Mouse (Mus musculus) kidney, postnatal 0 days (tissue): ENCODE measurements around the gene A730061H03Rik. TPM values are rescaled to one million over a fixed set of nuclear protein-coding genes. Genes with fewer than 3 reads are reported as not detected.

ENCODE experiments used
- ATAC-seq: fragments of 200-750 bp; cut with Nextera tagmentation; replicated peaks from 2 replicates; pipeline ENCODE4 v1.8.0; 2017; ENCODE audit warnings: low read depth, moderate number of reproducible peaks, moderate TSS enrichment, moderate library complexity; ENCODE audit not compliant: low FRiP score
- DNase-seq: peaks from one replicate; pipeline ENCODE4 v3.0.0-alpha.2; 2016; ENCODE audit warnings: low spot score
- H3K27ac ChIP-seq: fragments of 300-500 bp; sonication (generic); 2 replicates; pipeline ENCODE4 v1.5.1; 2014; ENCODE audit warnings: mild to moderate bottlenecking
- H3K27me3 ChIP-seq: fragments of 300-500 bp; sonication (generic); 2 replicates; pipeline ENCODE4 v1.6.1; 2014; ENCODE audit warnings: low read length, mixed read lengths; ENCODE audit not compliant: insufficient read depth
- H3K36me3 ChIP-seq: fragments of 300-500 bp; sonication (generic); 2 replicates; pipeline ENCODE4 v1.6.1; 2014; ENCODE audit warnings: low read length, mixed read lengths; ENCODE audit not compliant: insufficient read depth
- H3K4me1 ChIP-seq: fragments of 300-500 bp; sonication (generic); replicated peaks from 2 replicates; pipeline ENCODE4 v1.6.1; 2014; ENCODE audit warnings: antibody characterized with exemption, low read length, mixed read lengths; ENCODE audit not compliant: insufficient read depth
- H3K4me2 ChIP-seq: fragments of 300-500 bp; sonication (generic); 2 replicates; pipeline ENCODE4 v1.6.1; 2014; ENCODE audit warnings: mild to moderate bottlenecking, low read length, moderate library complexity, mixed read lengths
- H3K4me3 ChIP-seq: fragments of 300-500 bp; sonication (generic); replicated peaks from 2 replicates; pipeline ENCODE4 v1.5.1; 2014; ENCODE audit warnings: low read depth, low read length
- H3K9ac ChIP-seq: fragments of 300-500 bp; sonication (generic); 2 replicates; pipeline ENCODE4 v1.6.1; 2014; ENCODE audit warnings: low read depth, low read length
- H3K9me3 ChIP-seq: fragments of 300-500 bp; sonication (generic); replicated peaks from 2 replicates; pipeline ENCODE4 v1.6.1; 2016; ENCODE audit warnings: low read length, inconsistent platforms, mixed read lengths
- CTCF ChIP-seq: IDR thresholded peaks from 2 replicates; pipeline ENCODE4 v1.5.1; 2016; ENCODE audit warnings: antibody characterized with exemption, low read depth, mild to moderate bottlenecking, moderate library complexity
- WGBS: fragments of 180-500 bp; shearing (Covaris S2); extraction: QIAGEN DNeasy Blood & Tissue Kit; methylation state at CpG from one replicate; pipeline ENCODE4 v1.1.7; 2014; 5-methylcytosine and 5-hydroxymethylcytosine counted together
- polyA plus RNA-seq: library from polyadenylated mRNA; unstranded; fragments of >200 nt; fragmentation: Nextera tagmentation; extraction: Ambion mirVana; gene quantifications from 2 replicates; pipeline ENCODE4 v1.2.1, GENCODE M21; 2015

The A730061H03Rik gene
- polyA plus RNA-seq, result 1.7 and 2.2 TPM in 2 replicates

DNA sequence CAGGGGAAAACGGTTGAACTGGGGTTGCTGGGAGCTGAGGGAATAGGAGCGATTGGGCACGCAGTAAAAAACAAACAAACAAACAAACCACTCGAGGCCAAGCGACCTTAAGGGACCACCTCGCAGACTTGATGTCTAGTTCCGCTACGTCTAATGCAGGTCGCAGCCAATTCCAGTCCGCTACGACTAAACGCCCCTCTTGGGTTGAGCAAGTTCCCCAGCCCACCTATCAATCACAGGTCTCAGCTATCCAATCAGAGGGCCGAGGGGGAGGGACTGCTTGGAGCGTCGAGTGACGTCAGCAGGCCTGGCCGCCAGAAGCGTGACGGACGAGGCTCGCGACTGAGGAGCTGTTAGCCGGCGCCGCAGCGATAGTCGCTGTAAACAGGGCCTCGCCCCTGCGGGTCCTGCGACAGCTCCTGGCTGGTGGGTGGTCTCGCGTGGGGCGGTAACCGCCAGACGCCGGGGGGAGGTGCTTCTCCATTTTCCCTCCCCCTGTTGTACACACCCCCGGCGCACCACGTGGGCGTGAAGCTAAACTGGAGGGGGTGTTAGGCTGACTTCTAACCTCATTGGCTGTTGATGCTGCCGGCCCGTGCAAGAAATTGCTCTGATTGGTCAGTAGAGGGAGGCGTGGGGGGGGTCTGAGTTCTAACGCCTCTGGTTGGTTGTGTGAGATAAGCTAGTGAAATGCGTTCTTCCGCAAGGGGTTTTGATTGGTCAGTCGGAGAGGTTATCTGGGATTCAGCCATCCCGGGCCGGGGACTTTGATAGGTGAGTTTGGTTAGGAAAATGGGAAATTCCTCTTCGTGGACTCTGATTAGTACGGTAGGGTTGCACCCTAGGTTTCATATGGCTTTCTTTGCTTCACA is at the start of gene A730061H03Rik:
Gene A730061H03Rik (minus strand): TSS at position 205 of the 872 bp plus-strand sequence.
- DNase-seq, result peak; percentile 99
- Histone ChIP-seq H3K27ac (peak within 1 kb of the TSS; percentile 100), H3K4me1 (peaks cover 9% of the 10 kb centered on the region; the same call in 1 of the 2 replicates), H3K36me3 (peaks cover 15% of the 10 kb centered on the region), H3K9me3 (no peaks in the 10 kb centered on the region), H3K9ac (peak within 1 kb of the TSS; percentile 86), H3K27me3 (no peaks in the 10 kb centered on the region), H3K4me2 (peak within 1 kb of the TSS; percentile 85), H3K4me3 (peak within 1 kb of the TSS; percentile 68)
- TF ChIP-seq CTCF, result no peak
- under 1% methylated on average over 51 of the region's 51 CpGs for WGBS
- ATAC-seq, result peak; percentile 94

DNA sequence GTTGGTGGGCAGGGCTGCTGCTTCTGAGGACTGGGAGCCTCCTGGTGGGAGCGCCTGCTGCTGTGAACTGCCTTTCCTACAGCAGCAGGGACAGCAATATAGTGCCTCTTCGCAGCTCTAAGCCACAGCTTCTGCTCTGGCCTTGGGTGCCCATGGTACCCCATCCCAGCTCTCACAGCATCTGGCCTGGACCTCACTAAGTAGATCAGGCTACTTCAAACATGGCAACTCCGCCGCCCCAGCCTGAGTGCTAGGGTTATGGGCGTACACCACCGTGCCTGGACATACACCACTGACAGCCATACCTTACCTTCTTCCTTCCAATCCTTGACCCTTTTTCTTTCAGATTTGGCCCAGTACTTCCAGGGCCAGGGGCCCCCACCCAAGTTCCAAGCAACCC is 48.1 kb upstream of the A730061H03Rik start:
- Histone ChIP-seq H3K4me1 (peaks cover 8% of the 10 kb centered on the region), H3K9me3 (no peaks in the 10 kb centered on the region), H3K27me3 (no peaks in the 10 kb centered on the region), H3K27ac (no peak overlapping the region), H3K9ac (no peak overlapping the region), H3K4me2 (no peak overlapping the region), H3K36me3 (peaks cover 36% of the 10 kb centered on the region), H3K4me3 (no peak overlapping the region)
- DNase-seq (no peak), ATAC-seq (no peak)
- TF ChIP-seq CTCF, result no peak
- 93% methylated on average over 6 of the region's 6 CpGs for WGBS

DNA sequence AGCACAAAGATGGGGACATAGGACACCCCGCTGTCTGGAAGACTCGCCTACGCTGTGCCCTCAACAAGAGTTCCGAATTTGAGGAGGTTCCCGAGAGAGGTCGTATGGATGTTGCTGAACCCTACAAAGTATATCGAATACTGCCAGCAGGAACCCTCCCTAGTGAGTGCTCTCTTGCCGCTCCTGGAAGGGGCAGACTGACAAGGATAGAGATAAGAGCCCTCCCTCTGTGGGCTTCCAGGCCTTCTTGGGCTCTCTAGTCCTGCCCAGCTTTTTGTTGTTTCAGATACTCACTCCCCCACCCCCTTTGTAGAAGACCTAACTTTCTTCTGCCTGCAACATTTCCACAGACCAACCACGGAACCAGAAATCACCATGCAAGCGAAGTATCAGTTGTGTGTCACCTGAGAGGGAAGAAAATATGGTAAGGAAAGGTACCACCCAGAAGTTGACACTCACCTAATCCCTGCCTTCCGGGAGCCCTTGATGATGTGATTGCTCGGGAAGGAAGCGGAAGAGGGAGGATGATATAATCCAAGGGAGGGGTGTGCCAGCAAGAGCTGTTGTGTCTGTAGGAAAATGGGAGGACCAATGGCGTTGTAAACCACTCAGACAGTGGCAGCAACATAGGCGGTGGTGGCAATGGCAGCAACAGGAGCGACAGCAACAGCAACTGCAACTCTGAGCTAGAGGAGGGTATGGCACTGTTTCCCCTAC is 45.7 kb upstream of the A730061H03Rik start:
- Histone ChIP-seq H3K9me3 (no peaks in the 10 kb centered on the region), H3K27ac (no peak overlapping the region), H3K36me3 (peaks cover 52% of the 10 kb centered on the region), H3K4me3 (no peak overlapping the region), H3K9ac (no peak overlapping the region), H3K4me2 (no peak overlapping the region), H3K27me3 (no peaks in the 10 kb centered on the region), H3K4me1 (peaks cover 13% of the 10 kb centered on the region)
- no peak for DNase-seq
- no peak for ATAC-seq
- no peak for TF ChIP-seq CTCF
- WGBS, result 93% methylated on average over 16 of the region's 16 CpGs

DNA sequence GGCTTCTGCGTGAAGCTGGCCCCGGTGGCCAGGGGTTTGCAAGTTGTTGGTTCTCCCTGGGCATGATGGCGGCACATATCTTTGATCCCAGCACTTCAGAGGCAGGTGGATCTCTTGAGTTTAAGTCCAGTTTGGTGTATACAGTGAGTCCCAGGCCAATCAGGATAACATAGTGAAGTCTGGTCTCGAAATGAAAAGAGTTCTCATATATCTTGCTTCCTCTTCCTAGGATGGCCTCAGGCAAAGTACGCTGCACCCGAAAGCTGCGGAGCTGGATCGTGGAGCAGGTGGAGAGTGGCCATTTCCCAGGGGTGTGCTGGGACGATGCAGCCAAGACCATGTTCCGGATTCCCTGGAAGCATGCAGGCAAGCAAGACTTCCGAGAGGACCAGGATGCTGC is 44.6 kb upstream of the A730061H03Rik start:
- TF ChIP-seq CTCF, result no peak
- H3K9ac ChIP-seq, result peak overlapping the region; percentile 60; the same call in 1 of the 2 replicates
- H3K9me3 ChIP-seq, result no peaks in the 10 kb centered on the region
- H3K27ac ChIP-seq, result peak overlapping the region; percentile 87
- H3K4me2 ChIP-seq, result peak overlapping the region; percentile 71
- 84% methylated on average over 11 of the region's 11 CpGs for WGBS
- H3K4me1 ChIP-seq, result peaks cover 13% of the 10 kb centered on the region
- DNase-seq (no peak), ATAC-seq (no peak)
- peaks cover 54% of the 10 kb centered on the region for H3K36me3 ChIP-seq
- H3K4me3 ChIP-seq, result peak overlapping the region; percentile 47
- no peaks in the 10 kb centered on the region for H3K27me3 ChIP-seq

DNA sequence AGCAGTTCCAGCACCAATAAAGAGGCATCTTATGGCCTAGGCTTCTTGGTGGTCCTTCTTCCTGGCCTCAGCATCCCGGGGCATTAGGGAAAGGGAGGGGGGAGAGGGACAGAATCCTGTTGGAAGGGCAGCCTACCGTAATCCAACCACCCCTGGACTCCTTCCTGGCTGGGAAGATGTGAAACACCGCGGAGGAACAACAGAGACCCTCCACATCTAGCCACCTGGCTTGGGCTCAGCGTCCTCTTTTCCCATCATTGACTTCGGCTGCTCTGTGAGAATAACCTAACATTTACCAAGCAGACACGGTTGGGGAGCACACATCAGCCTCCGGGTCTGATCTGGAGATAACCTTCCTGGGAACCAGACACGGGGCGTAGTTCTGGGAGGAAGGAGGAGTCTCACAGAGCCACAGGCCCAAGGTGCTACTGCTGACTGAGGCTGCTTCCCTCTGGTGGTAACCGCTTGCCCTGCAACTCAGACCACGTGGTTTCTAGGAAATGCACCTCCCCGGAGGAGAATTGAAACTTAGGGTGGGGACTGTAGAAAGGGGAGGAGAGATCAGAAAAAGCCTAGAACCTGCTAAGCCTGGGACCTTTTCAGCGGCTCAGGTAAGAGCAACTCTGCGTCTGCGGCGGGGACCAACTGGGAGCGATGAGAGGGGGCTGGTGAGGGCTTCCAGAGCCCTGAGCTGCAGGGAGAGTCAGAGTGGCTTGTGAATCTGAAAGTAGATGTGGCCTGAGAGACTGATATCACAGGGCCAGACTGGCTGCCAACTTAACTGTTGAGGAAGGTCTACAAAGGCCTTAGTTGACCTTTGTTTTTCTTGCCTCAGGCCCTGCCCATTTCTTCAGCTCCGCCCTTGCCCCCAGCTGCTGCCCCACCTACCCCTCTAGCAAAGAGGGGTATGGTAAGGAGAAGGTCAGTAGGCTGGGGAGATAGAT is 43.7 kb upstream of the A730061H03Rik start:
- TF ChIP-seq CTCF, result peak; percentile 99
- ATAC-seq (peak; percentile 92), DNase-seq (peak; percentile 98)
- H3K4me2 ChIP-seq, result peak overlapping the region; percentile 71
- peak overlapping the region; percentile 47 for H3K4me3 ChIP-seq
- 9% methylated on average over 19 of the region's 19 CpGs for WGBS
- H3K4me1 ChIP-seq, result peaks cover 13% of the 10 kb centered on the region
- no peaks in the 10 kb centered on the region for H3K27me3 ChIP-seq
- peaks cover 53% of the 10 kb centered on the region for H3K36me3 ChIP-seq
- peak overlapping the region; percentile 60 for H3K9ac ChIP-seq
- H3K27ac ChIP-seq, result peak overlapping the region; percentile 87
- no peaks in the 10 kb centered on the region for H3K9me3 ChIP-seq
